Mouse (Mus musculus) midbrain, embryonic 16.5 days (tissue): ENCODE data around the gene Cnr1. TPM values are rescaled to one million over a fixed set of nuclear protein-coding genes. Genes with fewer than 3 reads are reported as not detected.

Experiments used
- ATAC-seq: fragments of 200-750 bp; cut with Nextera tagmentation; 2 replicates; pipeline ENCODE4 v1.8.0; 2017; ENCODE audit warnings: moderate TSS enrichment
- H3K27ac ChIP-seq: fragments of 300-500 bp; sonication (generic); 2 replicates; pipeline ENCODE4 v1.5.1; 2014; ENCODE audit warnings: mild to moderate bottlenecking, low read length, mixed read lengths
- H3K27me3 ChIP-seq: fragments of 300-500 bp; sonication (generic); 2 replicates; pipeline ENCODE4 v1.6.1; 2014; ENCODE audit warnings: low read depth, low read length, mixed read lengths; ENCODE audit not compliant: control insufficient read depth, insufficient read depth
- H3K36me3 ChIP-seq: fragments of 300-500 bp; sonication (generic); 2 replicates; pipeline ENCODE4 v1.6.1; 2014; ENCODE audit warnings: mild to moderate bottlenecking, low read length, moderate library complexity, mixed read lengths; ENCODE audit not compliant: control insufficient read depth, insufficient read depth
- H3K4me1 ChIP-seq: fragments of 300-500 bp; sonication (generic); 2 replicates; pipeline ENCODE4 v1.6.1; 2014; ENCODE audit warnings: mild to moderate bottlenecking, low read length, mixed read lengths; ENCODE audit not compliant: control insufficient read depth, insufficient read depth
- H3K4me2 ChIP-seq: fragments of 300-500 bp; sonication (generic); 2 replicates; pipeline ENCODE4 v1.6.1; 2014; ENCODE audit warnings: mild to moderate bottlenecking, low read length, mixed read lengths
- H3K4me3 ChIP-seq: fragments of 300-500 bp; sonication (generic); 2 replicates; pipeline ENCODE4 v1.5.1; 2014; ENCODE audit warnings: low read depth, mild to moderate bottlenecking, low read length, moderate library complexity, mixed read lengths
- H3K9ac ChIP-seq: fragments of 300-500 bp; sonication (generic); 2 replicates; pipeline ENCODE4 v1.6.1; 2014; ENCODE audit warnings: low read depth, low read length, mixed read lengths
- H3K9me3 ChIP-seq: fragments of 300-500 bp; sonication (generic); replicated peaks from 2 replicates; pipeline ENCODE4 v1.6.1; 2014; ENCODE audit warnings: mild to moderate bottlenecking, low read length, mixed read lengths; ENCODE audit not compliant: control insufficient read depth, poor library complexity, severe bottlenecking
- WGBS: fragments of 180-500 bp; shearing (Covaris S2); extraction: QIAGEN DNeasy Blood & Tissue Kit; methylation state at CpG from one replicate; pipeline ENCODE4 v1.1.7; 2014; 5-methylcytosine and 5-hydroxymethylcytosine counted together
- polyA plus RNA-seq: library from polyadenylated mRNA; unstranded; fragments of >200 nt; fragmentation: Nextera tagmentation; extraction: Ambion mirVana; gene quantifications from 2 replicates; pipeline ENCODE4 v1.2.1, GENCODE M21; 2015

Cnr1 gene
- polyA plus RNA-seq, 1 experiment from 2014 or later: 51.7 TPM

DNA sequence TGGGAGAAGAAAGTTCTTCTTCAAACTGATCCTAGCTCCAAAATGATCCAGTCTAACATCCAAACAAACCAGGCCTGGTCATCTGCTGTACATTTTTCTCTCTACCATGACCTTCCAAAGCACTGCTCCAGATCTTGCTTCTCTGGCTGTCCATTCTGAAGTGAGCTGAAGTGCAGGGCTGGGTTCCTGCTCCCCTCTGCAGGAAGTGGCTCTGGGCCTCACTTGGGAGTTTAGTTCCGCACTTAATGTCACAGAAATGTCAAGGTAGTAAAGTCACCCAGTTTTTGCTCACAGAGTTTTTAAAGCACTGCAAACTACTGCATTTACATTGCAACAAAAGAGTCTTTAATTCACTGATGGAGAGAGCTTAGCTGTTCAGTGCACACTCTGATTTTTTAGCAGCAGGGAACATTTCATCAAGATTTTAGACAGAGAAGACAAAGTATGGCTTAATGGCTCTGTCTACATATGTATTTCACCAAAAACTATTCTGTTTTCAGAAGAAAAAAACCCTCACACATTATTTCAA is 20.5 kb upstream of the Cnr1 start:
- H3K36me3 ChIP-seq: no peaks in the 10 kb centered on the region
- 63% methylated on average over 1 of the region's 1 CpGs for WGBS
- no peak overlapping the region for H3K4me3 ChIP-seq
- ATAC-seq: no peak
- H3K9ac ChIP-seq: no peak overlapping the region
- H3K27ac ChIP-seq: no peak overlapping the region
- H3K9me3 ChIP-seq: no peaks in the 10 kb centered on the region
- no peaks in the 10 kb centered on the region for H3K27me3 ChIP-seq
- H3K4me1 ChIP-seq: no peaks in the 10 kb centered on the region
- H3K4me2 ChIP-seq: no peak overlapping the region

DNA sequence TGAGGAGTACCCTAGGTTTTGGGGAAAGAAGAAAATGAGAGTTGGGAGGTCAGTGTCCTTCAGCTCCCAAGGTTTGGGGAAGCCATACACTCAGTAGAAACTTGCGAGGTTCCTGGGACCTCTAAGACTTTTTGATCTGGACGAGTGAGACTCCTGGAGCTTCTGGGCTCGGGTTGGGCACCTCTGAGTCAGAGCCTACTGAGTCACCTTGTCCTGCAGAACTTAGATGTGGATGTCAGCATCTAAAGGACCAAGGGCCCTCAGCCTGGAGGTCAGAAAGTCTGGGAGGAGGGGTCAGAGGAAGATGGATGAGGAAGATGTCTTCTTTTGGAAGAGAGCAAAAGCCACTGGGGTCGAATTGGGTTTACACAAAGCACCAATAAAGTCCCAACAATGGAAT is 19.6 kb upstream of the Cnr1 start:
- H3K9me3 ChIP-seq: no peaks in the 10 kb centered on the region
- ATAC-seq: no peak
- no peak overlapping the region for H3K27ac ChIP-seq
- H3K4me1 ChIP-seq: no peaks in the 10 kb centered on the region
- no peak overlapping the region for H3K4me2 ChIP-seq
- no peaks in the 10 kb centered on the region for H3K27me3 ChIP-seq
- H3K9ac ChIP-seq: no peak overlapping the region
- no peaks in the 10 kb centered on the region for H3K36me3 ChIP-seq
- no peak overlapping the region for H3K4me3 ChIP-seq
- WGBS: 82% methylated on average over 4 of the region's 4 CpGs

DNA sequence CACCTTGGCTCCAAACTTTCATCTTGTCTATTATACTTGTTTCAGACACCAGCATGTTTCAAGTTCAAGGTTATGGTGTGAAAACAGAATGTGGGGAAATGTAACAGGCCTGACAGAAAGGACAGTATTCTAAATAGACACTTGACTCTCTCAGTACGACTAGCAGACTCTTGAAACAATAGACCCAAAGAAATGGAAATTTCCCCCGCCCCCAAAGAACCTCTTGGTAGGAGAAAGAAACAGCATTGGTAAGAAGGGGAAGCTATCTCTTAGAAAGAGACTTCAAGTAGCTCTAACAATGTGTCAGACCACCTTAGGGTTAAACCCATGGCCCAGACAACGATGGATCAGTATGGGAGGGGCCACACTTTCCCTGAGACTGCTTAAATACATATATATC is 15.6 kb upstream of the Cnr1 start:
- no peak overlapping the region for H3K9ac ChIP-seq
- no peaks in the 10 kb centered on the region for H3K27me3 ChIP-seq
- H3K9me3 ChIP-seq: no peaks in the 10 kb centered on the region
- H3K4me2 ChIP-seq: no peak overlapping the region
- no peaks in the 10 kb centered on the region for H3K36me3 ChIP-seq
- H3K4me1 ChIP-seq: no peaks in the 10 kb centered on the region
- no peak for ATAC-seq
- WGBS: 32% methylated on average over 3 of the region's 3 CpGs
- H3K27ac ChIP-seq: no peak overlapping the region
- H3K4me3 ChIP-seq: no peak overlapping the region

DNA sequence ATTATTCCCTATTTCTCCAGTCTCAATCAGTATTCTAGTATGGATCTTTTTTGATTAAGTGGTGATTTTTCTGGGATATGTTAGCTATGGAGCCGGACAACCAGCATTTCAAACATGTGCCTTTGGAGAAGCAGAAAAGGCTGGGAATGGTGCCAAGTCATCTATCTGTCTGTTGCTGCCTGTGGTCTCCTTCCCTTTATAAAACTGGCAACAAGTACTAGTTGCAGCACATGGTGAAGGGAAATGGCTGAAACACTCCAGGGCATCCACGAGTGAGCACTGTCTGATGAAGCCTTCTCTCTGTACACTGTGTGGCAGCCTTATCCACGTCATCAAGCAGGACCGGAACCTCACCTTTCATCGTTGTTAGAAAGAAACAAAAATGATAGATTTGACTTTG is 8.7 kb upstream of the Cnr1 start:
- Histone ChIP-seq H3K4me1 (no peaks in the 10 kb centered on the region), H3K27ac (no peak overlapping the region), H3K27me3 (no peaks in the 10 kb centered on the region), H3K4me2 (no peak overlapping the region), H3K9me3 (no peaks in the 10 kb centered on the region), H3K9ac (no peak overlapping the region), H3K36me3 (no peaks in the 10 kb centered on the region), H3K4me3 (no peak overlapping the region)
- 74% methylated on average over 5 of the region's 5 CpGs for WGBS
- ATAC-seq: no peak

DNA sequence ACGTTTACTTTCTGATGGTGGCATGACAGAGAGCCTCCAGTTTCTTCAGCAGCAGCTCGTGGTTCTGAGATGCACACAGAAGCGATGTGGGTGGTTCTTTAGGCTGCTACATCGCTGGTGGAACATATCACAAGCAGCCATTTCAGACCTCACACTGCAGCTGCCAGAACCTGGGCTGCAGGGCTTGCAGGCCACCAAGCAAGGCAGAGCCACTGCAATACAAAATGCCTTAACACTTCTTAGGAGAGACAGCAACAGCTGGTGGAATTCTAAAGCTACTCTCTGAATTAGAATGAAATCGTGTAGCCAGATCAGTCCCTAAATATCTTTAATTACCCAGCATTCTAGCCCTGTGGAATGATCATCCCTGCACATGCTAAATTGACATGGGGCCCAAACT is 3.6 kb upstream of the Cnr1 start:
- H3K9ac ChIP-seq: no peak overlapping the region
- WGBS: 49% methylated on average over 5 of the region's 5 CpGs

DNA sequence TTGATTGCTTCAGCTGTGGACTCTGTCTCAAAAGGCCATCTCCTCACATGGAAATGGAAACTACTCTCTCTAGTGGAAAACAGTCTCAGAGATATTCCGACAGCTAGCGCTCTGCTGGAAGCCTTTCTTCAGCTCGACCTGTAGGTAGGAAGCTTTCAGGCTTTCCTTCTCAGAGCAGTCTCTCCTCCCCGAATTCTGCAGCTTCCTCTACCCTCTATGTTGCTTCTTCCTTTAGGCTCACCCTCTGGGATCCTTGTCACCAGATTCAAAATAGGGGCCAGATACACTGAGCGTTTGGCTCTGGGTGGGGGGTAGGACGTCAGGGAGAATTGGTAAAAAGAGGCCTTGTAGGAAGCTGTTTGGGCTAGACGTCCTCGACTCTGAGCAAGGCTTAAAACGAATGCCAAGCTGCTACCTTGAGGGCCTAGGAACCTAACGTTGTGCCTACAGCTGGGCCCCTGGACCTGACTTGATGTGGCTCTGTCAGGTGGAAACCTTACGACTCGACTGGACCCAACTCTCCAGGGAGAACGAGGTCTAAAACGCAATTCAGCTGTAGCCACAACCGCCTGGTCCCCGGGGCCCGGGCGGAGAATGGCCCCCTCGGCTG is 1.1 kb upstream of the Cnr1 start:
- ATAC-seq: peak; percentile 40
- WGBS: 2% methylated on average over 19 of the region's 19 CpGs
- Histone ChIP-seq H3K4me1 (peaks cover 8% of the 10 kb centered on the region), H3K36me3 (no peaks in the 10 kb centered on the region), H3K4me3 (peak overlapping the region; percentile 61), H3K27ac (peak overlapping the region; percentile 92), H3K4me2 (peak overlapping the region; percentile 85), H3K9me3 (no peaks in the 10 kb centered on the region), H3K9ac (peak overlapping the region; percentile 95), H3K27me3 (no peaks in the 10 kb centered on the region; the same call in 1 of the 2 replicates)

More for the DNA sequence above, 3.6 kb upstream of the Cnr1 start:
- H3K27me3 ChIP-seq: no peaks in the 10 kb centered on the region; the same call in 1 of the 2 replicates
- peaks cover 8% of the 10 kb centered on the region for H3K4me1 ChIP-seq
- H3K36me3 ChIP-seq: no peaks in the 10 kb centered on the region
- H3K4me3 ChIP-seq: no peak overlapping the region
- H3K4me2 ChIP-seq: no peak overlapping the region
- no peaks in the 10 kb centered on the region for H3K9me3 ChIP-seq
- H3K27ac ChIP-seq: no peak overlapping the region
- no peak for ATAC-seq

DNA sequence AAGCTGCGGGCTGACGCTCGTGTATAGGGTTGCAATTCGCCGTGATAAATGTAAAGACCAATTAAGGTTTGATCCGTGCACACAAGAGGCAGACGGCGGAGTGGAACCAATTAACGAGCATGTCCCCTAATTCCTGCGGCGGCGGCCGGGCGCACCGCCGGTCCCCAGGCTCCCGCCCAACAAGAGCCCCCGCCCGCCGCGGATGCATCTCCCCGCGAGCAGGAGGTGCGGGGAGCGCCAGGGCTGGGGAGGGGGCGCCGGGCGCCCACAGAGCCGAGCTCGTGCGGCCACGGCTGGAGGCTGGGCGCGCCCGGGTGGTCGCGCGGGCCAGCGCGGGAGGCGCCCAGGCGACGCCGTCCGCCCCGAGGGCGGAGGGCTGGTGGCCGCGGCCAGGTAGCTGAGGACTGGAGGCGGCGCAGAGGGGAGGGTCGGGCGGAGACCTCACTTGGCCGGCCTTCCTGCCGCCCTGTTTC is 596 bp upstream of the Cnr1 start:
- no peaks in the 10 kb centered on the region for H3K36me3 ChIP-seq
- H3K4me2 ChIP-seq: peak overlapping the region; percentile 85
- no peaks in the 10 kb centered on the region; the same call in 1 of the 2 replicates for H3K27me3 ChIP-seq
- WGBS: under 1% methylated on average over 42 of the region's 55 CpGs
- ATAC-seq: peak; percentile 72
- H3K9me3 ChIP-seq: no peaks in the 10 kb centered on the region
- peak overlapping the region; percentile 92 for H3K27ac ChIP-seq
- peaks cover 8% of the 10 kb centered on the region for H3K4me1 ChIP-seq
- peak overlapping the region; percentile 95 for H3K9ac ChIP-seq
- peak overlapping the region; percentile 61 for H3K4me3 ChIP-seq

DNA sequence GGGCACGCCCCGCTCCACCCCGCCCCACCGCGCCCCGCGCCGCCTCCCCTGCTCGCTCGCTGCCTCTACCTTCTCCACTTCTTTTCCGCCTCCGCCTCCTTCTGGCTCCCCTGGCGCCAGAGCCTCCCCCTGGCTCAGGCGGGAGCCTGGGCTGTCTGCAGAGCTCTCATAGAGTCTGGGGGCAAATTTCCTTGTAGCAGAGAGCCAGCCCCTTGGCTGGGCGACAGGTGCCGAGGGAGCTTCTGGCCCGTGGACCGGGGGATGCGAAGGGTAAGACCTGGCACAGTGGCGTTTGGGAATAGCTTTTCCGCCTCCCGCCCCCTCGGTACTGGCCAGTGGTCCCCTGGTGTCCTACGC is 474 bp downstream of the Cnr1 start:
- peak; percentile 76 for ATAC-seq
- peak overlapping the region; percentile 92 for H3K27ac ChIP-seq

DNA sequence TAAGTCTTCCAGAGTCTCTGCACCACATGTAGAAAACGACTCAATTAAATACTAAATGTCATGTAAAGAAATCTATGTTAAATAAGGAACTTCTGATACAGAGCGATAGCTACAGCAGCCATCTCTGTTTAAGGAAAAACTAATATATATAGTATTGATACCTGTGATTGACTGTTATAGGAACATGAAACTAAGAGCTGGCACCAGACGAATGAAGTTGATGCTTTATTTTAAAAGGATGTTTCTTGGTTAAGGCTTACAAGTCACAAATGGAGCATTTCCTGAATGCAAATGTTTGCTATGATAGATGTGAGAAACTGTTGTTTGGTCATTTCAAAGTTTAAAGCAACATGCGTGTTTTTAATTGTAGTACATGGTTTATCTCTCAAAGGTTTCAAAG is 1.1 kb downstream of the Cnr1 start:
- H3K4me1 ChIP-seq: peaks cover 11% of the 10 kb centered on the region
- H3K4me3 ChIP-seq: peak overlapping the region; percentile 61
- ATAC-seq: no peak
- peak overlapping the region; percentile 92 for H3K27ac ChIP-seq
- H3K36me3 ChIP-seq: no peaks in the 10 kb centered on the region
- peak overlapping the region; percentile 95 for H3K9ac ChIP-seq
- H3K9me3 ChIP-seq: no peaks in the 10 kb centered on the region
- WGBS: 51% methylated on average over 4 of the region's 4 CpGs
- H3K4me2 ChIP-seq: peak overlapping the region; percentile 85
- no peaks in the 10 kb centered on the region; the same call in 1 of the 2 replicates for H3K27me3 ChIP-seq

More for the DNA sequence above, 474 bp downstream of the Cnr1 start:
- H3K4me1 ChIP-seq: peaks cover 11% of the 10 kb centered on the region
- peak overlapping the region; percentile 85 for H3K4me2 ChIP-seq
- H3K36me3 ChIP-seq: no peaks in the 10 kb centered on the region
- H3K27me3 ChIP-seq: no peaks in the 10 kb centered on the region; the same call in 1 of the 2 replicates
- H3K9me3 ChIP-seq: no peaks in the 10 kb centered on the region
- H3K4me3 ChIP-seq: peak overlapping the region; percentile 61
- peak overlapping the region; percentile 95 for H3K9ac ChIP-seq
- WGBS: 1% methylated on average over 20 of the region's 24 CpGs
